Mouse (Mus musculus): ENCODE results near the gene Olfr215.
"Not testable (repeated sequence)": the region's sequence is repeated elsewhere in the genome, so short reads cannot be mapped to it uniquely, and the experiment has no call there.

Gene Olfr215

DNA sequence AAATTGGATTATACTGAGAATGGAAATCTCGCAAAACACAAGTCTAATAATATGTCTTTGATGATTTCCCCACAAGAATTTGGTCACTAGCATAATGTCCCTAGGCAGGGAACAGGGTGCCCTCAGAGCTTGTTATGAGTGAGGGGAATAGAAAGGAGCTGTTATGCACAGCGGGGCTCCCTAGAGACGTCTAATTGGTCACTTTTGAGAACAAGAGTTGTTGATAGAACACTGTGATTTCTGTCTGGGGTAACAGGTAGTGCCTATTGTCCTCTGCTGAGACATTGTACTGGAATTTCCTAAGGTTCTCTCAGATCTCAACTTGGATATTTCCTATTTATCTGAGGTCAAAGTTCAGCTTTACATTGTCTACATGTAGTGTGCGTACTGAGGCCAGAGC is at the start of gene Olfr215:
TSS of gene Olfr215 (minus strand) at position 101 of the 400 bp plus-strand sequence.
- no peak for DNase-seq

DNA sequence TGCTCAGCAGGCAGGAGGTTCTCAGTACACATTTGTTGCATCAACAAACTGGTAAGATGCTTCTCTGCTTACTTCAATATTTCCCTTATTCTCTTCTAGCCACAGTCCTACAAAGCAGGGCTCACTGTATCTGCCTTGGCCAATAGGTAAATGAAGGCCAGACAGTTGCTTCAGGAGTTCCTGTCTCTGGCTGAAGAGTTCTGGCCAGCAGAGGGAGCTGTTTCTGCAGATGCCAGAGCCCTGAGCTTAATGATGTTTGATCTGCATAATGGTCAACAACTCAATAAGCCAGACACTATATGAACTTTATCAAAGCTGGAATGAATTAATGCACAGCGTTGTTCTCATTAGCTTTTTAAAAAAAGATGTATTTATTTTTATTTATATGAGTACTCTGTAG is 48.1 kb upstream of the Olfr215 start:
- peak; percentile 80 for DNase-seq

DNA sequence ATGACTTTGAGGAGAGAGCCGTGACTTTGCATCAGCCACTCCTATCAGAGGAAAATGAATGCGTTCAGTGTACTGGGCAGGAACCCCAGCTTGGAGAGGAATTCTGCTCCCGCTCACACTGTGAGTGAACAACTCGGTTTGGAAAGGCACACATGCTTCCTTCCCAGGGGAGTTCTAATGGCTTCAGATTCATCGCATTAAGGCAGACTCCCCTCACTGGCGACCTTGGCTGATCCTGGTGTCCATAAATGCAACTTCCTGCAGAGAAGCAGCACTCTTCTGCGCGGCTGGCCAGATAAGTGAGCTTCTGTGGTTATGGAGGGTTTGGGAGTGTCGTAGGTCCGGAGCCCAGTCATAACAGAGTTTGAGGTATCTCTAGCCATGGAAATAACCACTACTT is 45.8 kb upstream of the Olfr215 start:
- no peak for DNase-seq

DNA sequence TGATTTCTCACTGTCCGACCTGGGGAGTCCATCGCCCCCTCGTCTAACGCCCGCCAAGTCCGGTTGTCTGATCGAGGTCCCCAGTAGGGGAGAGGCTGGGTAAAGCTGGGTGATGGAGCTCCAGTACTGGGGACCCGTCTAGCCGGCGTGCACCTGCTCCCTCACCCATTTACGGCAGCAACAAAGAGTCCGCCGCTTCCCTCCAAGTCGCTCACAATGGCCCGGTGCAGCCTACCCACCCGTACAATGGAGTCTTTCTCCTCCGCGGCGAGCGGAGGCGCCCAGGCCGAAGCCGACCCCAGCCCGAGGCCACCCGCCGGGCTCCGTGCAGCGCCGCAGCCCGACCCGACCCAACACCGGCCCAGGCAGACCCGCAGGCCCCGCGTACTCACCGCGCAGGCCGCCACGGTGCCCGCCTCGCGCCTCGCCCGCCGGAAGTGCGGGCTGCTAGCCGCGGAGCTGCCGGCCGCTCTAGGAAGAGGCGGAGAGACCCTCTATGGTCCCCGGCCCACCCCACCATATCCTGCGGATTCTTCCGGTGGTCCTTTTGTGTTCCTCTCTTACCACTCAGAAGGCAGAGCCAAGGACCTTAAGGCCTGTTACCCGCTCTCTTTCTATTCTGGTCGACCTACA is 44.7 kb upstream of the Olfr215 start, which contains the start of gene Zfp422:
TSS of gene Zfp422 (minus strand) at position 461 of the 633 bp plus-strand sequence.
- DNase-seq: peak; percentile 88

DNA sequence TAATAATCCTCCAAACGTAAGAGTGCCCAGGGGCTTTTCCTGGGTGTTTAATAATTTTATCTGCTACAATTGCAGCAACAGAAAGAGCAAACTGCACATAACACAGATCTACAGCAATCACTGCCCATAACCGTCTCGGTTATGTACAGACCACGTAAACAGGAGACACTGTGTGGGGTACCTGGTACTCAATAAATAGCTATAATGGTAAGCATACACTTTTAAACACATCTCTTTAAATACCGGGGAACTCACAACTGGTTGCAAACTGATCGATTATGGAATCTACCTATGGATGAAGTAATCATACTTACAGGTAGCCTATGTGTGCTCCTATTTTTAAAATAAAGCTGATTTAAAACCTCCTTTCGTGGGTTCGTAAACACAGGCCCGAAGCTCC is 44.1 kb upstream of the Olfr215 start:
- DNase-seq: no peak

DNA sequence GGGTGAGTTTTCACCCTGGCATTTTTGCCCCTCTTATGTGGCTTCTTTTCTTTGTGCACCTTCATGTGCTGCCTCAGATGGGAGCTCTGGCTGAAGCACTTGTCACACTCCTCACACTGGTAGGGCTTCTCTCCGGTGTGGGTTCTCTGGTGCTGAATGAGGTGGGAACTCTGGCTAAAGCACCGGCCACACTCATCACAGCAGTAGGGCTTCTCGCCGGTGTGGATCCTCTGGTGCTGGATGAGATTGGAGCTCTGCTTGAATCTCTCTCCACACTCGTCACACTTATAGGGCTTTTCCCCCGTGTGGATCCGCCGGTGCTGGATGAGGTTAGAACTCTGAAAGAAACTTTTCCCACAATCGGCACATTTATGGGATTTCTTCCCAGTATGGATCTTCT is 42.4 kb upstream of the Olfr215 start:
- DNase-seq: not testable (repeated sequence)

DNA sequence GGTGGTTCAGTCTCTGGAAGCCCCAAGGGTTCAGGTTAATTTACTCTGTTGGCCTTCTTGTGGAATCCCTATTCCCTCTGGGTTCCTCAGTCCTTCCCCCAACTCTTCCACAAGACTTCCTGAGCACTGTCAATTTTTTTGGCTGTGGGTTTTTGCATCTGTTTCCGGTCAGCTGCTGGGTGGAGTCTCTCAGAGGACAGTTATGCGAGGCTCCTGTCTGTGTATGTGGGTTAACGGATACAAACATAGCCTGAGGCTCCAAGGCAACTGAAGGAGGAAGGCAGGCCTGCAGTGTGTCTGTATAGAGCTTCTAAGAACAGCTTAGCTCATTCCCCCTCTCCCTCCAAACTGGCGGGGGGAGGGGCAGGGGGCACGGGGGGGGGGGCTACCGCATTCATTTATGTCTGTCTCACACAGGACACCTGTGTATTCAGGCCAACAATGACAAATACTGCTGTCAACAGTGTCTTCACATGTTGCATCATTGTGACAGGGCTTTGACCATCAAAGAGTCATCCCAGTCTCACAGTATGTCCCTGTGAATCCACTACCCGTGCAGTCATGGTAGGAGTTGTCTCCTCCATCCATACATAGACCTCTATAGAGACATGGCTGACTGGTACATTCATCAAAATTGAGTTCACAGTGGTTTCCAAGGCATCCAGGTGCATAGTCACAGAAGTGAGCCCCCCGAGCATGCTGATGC is 37.5 kb upstream of the Olfr215 start:
- no peak for DNase-seq

DNA sequence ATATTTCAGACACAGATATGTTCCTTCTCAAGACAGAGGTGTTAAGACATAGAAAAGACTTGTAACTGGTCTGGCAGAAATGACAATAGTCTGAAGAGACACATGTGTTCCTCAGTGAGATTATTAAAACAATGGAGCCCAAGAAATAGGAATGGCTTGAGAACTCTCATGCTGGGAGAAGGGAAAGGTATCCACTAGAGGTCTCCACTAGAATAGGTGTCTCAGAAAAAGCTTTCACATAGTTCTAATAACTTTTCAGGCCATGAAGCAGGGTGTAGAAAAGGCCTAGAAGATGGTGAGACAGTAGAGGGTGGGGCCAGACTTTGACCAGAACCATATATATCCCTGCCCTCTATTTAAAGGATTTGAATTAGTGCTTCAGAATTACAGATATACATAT is 34.1 kb upstream of the Olfr215 start:
- DNase-seq: no peak

DNA sequence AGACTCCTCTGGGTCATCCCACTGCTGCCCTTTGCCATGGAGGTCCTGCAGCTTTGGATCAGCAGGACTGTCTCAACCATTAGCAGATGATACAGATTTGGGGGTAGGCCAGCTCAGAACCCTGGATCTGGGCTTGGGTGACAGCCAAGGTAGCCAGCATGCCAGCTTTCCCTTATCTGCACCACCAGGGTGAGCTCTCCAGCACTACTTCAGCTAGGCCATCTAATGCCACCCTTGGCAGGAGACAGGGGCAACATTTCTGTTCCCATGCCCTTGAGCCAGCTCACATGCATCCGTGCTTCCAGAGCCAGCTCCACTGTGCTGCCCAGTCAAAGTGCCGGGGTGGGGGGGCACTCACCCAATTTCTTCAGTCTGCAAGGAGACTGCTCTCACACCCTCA is 31.7 kb upstream of the Olfr215 start:
- DNase-seq: no peak

DNA sequence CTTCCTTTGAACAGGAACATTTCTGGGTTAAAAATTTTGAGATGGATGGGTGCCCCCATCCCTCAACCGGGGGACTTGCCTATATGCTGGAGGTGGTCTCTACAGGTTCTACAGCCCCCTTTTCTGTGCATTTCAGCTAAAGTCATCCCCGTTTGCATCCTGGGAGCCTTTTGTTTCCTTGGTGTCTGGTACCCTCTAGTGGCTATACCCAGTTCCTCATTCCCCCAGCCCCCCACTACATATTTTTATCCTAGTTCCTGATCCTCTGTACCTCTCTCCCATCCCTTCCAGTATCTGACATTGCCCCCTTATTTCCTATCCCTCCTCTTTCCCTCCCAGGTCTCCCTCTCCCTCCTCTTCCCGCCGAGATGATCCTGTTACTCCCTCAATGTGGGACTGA is 23.2 kb upstream of the Olfr215 start:
- DNase-seq: no peak

DNA sequence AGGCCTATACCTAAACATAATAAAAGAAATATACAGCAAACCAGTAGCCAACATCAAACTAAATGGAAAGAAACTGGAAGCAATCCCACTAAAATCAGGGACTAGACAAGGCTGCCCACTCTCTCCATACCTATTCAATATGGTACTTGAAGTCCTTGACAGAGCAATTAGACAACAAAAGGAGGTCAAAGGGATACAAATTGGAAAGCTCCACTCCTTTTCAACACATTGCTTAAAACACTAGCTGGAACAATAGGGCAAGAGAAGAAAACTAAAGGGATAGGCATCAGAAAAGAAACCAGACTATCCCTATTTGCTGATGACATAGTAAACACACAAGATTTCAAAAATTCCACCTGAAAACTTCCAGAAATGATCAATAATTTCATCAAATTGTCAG is 17.0 kb upstream of the Olfr215 start:
- DNase-seq: not testable (repeated sequence)

DNA sequence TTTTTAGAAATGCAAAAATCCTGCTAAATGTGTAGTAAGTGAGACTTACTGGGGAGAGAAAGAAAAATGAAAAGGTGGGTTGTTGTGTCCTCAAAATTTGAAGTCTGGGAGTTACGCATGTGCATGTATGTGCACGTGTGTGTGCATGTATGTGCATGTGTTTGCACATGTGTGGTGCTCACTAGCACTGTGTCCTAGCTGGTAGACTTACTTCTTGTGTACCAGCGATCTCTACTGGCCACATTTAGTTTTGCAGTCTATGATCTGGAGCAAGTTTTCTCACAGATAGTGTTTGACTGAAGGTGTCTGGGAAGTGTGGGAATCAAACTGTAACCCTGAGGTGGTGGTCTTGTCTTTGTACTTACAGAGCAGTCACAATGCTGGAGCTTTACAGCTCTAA is 14.2 kb downstream of the Olfr215 start:
- peak; percentile 32 for DNase-seq

DNA sequence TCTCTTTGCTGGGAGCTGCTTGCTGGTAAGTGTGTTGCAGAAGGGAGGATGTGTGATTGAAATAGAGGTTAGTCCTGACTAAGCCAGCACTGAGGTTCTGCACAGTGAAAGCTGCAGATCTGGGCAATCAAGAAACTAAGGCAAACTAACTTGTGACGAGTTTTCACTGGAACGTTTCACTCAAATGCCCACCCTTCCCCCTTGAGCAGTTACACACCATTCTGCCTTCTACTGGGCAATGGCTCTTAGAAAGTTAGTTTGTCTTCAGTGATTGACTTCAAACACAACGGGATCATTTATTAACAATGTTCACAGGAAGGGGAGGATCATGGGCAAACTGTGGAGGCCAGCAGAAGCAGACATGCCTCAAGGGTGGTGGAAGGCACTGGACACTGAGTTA is 29.0 kb downstream of the Olfr215 start:
- no peak for DNase-seq

DNA sequence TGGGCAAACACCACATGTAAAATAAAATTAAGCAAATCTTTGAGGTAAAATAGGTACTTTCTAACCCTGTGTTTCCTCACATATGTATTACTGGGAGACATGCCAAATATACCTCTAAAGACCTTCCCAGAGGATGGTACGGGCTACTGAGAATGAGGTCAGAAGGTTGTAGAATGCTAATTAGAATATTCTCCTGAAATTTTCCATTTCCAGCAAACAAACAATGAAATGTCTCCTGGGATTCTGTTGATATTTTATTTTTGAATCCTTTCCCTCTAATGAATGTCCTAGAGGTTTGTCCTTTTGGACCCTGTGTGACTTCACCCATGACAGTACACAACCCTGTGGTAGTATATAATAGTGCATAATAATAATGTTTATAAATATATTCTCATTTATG is 30.1 kb downstream of the Olfr215 start, which contains the start of gene Olfr214:
TSS of gene Olfr214 (plus strand) at position 301 of the 400 bp plus-strand sequence.
- no peak for DNase-seq

DNA sequence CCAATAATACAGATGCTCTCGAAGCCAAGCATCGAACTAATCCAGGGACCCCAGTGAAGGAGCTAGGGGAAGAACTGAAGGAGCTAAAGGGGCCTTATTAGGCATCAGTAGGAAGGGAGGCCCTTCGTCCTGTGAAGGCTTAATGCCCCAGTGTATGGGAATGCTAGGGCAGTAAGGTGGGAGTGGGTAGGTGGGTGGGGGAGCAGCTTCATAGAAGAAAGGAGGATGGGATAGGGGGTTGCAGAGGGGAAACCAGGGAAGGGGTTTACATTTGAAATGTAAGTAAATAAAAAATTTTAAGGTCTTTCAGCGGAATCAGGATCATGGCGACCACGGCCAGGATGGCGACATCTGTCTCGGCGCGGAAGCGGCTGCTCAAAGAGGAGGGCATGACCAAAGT is 33.2 kb downstream of the Olfr215 start, which contains the start of gene Gm5580:
TSS of gene Gm5580 (plus strand) at position 301 of the 400 bp plus-strand sequence.
- not testable (repeated sequence) for DNase-seq

DNA sequence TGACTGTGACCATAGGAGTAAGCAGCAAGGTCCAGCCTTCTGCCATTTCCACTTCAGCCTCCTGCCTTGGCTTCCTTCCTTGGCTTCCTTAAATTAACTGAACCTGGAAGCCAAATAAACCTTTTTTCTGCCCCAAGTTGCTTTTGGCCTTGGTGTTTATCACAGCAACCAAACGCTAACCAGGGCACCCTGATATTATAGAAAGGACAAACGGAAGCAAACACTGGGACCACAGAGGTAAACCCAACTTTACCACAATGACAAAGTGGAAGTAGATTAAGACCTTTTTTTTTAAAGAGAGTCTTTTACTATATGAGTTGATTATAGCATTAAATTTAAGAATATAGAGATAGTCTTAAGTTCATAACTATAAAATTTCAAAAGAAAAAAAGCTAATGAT is 41.5 kb downstream of the Olfr215 start:
- DNase-seq: no peak

DNA sequence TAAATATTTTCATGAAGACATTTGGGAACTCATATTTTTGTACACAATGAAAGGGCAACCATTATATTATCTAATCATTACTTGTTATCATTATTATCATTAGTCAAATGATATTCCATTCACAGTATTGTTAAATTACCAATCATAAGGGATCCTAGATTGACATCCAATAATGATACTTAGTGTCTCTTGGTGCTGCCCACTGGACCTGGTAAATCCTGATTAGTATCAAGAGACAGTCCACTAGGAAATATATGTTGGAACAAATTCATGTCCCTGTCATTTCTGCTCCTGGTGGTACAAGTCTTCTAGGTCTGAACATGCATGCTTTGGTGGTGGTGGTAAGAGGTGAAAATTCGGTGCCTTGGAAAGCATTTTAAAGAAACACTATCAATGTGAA is 45.8 kb downstream of the Olfr215 start, which contains the start of gene Olfr213:
TSS of gene Olfr213 (plus strand) at position 301 of the 400 bp plus-strand sequence.
- no peak for DNase-seq

All from thymus, postnatal 14 days (tissue).